Mouse (Mus musculus) gastrocnemius, adult 18-20 months (tissue): ENCODE measurements around the gene Igdcc4. TPM values are rescaled to one million over a fixed set of nuclear protein-coding genes. Genes with fewer than 3 reads are reported as not detected.

Experiments used
- DNase-seq: peaks from one replicate; pipeline ENCODE4 v3.0.0; 2021; ENCODE audit warnings: low spot score
- total RNA-seq, 2 experiments: library from RNA; stranded (reverse); gene quantifications; 2 replicates each; pipeline ENCODE4 v1.2.3; 2021

Igdcc4 gene
- total RNA-seq, 2 experiments from 2014 or later = 28.7 to 29.4 TPM

- no peak for DNase-seq
Measured at GRCm38 (mm10) chr9:65154692-65155455, 53.6 kb downstream of the Igdcc4 start.

DNA sequence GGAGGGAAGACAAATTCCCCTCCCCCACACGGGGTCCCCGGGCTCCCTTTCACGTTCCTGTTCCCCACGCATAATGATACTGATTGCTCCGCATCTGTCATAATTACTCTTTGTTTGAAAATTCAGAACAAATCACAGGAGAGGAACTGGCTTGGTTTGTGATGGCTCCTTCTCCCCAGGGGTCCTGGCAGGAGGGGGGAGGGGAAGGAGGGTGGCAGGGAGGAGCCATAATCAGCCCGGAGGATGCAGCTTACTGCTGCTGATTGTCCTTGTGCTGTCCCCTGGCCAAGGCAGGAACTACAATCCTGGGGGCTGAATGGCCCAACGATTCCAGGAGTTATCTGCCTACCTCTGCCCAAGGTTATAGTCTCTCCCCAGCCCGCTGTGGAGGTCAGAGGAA is 55.3 kb downstream of the Igdcc4 start:
- DNase-seq = no peak

DNA sequence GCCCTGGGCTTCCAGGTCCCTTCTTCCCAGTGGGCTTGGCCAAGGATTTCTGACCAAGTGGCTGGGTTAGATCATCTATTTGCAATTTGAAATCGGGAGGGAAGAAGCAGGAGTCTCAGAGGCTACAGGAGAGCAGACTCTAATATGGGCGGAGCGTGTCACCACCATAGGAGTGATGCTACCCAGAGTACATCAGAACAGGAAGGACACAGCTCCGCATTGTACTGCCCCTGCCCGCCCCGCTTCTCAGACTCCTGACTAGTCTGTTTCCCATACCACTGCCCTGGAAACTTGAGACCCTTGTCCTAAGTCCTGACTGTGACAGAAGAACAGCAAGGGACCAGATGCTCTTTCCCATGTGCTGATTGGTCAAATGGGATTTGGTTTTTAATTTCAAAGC is 56.3 kb downstream of the Igdcc4 start:
- DNase-seq = no peak

DNA sequence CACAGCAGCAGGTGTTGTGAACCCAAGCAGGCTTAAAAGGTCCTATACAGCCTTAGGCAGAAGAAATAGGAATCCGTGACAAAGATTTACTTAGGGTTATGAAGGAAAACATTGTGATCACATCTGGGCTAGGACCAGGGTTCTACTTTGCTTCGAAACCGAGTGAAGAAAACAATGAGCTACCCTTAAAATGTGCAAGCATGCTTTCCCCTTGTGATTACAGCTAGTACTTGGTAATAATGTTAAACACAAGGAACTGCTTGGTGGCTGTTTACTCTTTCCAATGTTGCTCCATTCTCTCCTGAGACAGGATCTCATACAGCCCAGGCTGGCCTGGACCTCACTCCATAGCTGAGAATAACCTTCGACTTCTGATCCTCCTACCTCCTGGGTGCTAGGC is 59.9 kb downstream of the Igdcc4 start:
- no peak for DNase-seq

DNA sequence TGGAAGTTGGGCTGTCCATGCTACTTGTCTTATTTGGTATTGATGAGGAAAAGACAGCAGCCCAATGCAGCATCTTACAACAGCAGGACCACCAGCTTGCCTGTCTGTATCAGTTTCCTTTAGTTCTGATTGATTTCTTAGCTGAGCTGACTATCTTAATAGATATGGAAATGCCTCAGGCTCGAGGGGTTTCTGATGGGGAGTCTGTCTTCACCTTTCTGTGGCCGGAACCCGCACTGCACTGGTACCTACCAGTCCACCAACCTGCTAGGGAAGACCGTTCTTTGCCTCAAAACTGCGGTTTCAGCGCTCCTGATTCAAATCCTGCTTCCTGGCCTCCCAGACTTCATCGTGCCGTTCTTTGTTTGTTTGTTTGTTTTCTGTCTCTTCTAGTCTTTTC is 60.6 kb downstream of the Igdcc4 start:
- DNase-seq = no peak

DNA sequence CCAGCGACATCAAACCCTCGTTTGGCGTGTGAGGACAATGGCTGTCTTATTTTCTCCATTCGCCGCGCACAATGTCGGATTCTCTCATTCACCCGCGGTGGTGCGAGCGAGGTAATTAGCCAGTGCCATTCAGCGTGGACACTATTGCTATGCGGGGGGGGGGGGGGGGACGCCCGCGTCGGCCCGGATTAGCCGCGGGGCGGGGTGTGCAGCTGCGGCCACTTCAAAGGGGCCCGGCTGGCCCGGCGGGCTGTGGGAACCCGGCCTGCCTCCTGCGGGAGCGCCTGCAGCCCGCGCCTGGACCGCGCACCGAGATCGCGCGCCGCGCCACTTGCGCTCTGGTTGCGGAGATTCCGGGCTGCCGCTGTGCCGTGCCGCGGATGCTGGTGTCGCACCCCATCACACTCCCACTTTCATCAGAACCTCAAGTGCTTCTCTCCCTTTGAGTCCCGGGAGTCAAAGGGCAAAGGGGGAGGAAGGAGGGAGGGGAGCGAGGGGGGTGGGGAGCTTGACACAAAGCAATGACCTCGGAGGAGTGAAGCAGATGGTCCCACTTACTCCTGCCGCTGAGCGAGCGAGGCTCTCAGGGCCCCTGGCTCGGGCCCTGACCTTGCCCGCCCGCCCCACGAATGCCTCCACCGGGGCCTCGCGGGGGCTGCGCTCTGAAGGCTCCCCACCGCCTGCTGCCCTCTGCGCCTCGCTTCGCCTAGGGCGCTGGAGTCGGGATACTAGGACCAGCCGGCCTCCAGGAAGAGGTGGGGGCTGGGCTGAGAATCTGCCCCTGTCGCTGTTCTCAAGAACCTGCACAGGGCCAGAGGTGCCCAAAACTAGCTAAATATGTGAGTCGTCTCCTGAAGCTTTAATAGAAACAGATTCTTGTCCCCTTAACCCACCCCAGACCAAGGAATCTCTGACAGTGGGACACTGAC is 61.7 kb downstream of the Igdcc4 start:
- DNase-seq = no peak

DNA sequence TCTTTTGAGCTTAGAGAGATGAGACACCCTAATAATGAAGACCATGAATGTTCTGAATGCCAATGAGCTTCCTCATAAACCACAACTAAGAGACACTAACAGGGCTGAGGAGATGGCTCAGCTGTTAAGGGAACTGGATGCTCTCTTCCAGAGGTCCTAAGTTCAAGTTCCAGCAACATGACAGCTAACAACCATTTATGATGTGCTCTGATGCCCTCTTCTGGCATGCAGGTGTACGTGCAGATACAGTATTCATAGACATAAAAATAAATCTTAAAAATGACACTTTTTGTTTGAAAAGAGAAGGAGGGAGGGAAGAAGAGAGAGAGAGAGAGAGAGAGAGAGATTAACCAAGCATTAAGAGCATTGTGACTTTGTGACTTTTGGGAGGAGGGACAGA is 63.6 kb downstream of the Igdcc4 start:
- DNase-seq = no peak

- DNase-seq = no peak
Measured at GRCm38 (mm10) chr9:65166386-65166785, 65.1 kb downstream of the Igdcc4 start.

DNA sequence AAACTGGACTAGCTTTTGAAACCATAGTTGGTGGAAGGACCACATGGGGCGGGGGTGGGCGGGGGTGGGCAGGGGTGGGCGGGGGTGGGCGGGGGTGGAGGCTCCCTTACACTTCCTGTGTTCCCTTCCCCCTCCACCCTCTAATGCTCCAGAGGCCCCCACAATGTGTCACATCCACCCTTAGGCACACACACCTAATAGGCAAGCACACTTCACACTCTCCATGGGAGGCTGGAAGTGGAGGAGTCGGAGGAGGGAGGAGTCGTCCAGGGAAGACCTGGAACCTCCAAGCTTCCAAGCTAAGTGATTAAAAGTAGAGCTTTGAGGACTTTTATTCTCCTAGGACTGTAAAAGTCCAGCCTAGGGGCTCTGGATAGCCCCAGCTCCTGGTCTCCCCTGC is 67.2 kb downstream of the Igdcc4 start:
- no peak for DNase-seq

DNA sequence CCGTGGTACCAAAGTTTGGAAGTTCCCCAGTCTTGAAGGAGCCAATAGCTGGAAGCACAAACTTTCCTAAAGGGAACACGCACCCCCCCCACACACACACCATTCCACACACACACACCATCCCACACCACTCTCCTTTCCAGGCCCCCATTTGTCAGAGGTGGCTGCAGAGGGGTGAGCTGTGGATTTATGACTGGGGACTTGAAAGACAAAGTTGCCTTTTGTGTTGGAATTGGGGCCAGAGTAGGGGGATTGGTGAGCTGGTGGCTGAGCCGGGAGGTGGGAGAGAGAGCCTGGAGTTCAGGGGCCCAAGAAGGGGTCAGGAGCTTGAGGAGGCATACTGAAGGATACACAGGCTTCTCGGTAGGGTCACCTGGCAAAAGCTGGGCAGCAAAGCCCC is 67.7 kb downstream of the Igdcc4 start:
- no peak for DNase-seq

DNA sequence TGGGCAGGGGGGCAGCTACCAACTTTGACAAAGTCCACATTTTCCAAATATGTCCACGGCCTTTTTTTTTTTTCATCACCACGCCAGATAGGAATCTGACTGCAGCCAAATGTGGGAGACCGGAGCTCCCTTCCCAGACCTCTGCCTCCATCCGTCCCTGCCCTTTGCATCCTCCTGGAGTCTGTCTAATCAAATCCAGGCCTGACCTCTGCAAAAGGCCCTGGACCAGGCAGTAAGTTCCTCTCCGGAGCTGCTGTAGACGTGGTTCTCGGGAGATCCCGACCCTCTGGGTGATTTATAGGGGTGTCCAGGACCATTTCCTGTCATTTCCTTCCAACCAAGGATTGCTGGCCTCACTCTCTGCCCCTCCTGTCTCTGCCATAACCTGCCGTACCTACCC is 71.4 kb downstream of the Igdcc4 start:
- no peak for DNase-seq

DNA sequence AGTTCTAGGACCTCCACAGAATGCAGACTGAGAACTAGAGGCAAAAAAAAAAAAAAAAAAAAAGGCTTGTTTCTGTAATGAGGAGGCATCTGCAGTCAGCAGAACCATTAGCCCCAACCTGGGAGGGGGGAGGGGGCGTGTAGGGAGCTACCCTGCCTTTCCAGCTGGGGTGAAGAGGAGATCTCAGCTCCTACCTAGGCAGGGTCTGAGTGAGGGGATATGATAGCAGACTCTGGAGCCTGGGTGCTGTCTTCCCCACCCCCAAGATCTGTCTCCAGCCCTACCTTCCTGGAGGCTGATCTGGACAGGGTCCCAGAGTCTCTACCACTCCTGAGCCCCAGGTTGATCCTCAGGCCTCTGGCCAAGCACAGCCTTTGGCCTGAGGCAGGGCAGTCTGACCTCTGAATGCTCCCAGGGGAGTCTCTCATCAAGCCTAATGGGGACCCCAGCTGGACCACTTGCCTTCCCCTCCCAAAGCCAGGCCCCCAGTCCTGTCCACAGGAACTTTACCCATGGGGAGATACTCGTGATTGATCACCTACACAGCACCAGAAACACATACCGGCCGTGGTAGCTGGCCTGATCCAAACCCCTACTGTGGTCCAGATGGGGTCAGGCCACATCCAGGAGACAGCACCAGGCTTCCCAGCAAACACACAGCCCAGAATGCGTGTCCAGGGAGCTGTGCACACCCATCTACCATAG is 74.1 kb downstream of the Igdcc4 start:
- no peak for DNase-seq

- no peak for DNase-seq
Measured at GRCm38 (mm10) chr9:65175939-65176871, 74.9 kb downstream of the Igdcc4 start.

DNA sequence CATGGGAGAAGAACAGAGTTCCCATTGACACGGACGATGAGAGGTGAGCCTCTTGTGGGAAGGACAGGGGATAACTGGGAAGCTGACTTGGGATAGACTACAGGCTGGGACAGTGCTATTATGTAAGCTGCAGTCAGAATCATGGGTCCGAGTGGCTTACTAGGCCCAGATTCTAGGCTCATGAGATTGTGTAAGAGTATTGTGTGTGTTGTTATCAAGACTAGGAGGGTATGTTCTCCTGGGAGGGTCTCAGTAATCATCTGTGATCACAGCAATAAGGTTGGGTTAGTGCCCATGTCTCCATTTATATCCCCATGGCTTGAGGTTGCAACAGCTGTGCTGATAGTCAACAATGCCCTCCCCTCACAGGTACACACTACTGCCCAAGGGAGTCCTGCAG is 76.2 kb downstream of the Igdcc4 start:
- DNase-seq = no peak

- no peak for DNase-seq
Measured at GRCm38 (mm10) chr9:65177912-65178311, 76.6 kb downstream of the Igdcc4 start.

DNA sequence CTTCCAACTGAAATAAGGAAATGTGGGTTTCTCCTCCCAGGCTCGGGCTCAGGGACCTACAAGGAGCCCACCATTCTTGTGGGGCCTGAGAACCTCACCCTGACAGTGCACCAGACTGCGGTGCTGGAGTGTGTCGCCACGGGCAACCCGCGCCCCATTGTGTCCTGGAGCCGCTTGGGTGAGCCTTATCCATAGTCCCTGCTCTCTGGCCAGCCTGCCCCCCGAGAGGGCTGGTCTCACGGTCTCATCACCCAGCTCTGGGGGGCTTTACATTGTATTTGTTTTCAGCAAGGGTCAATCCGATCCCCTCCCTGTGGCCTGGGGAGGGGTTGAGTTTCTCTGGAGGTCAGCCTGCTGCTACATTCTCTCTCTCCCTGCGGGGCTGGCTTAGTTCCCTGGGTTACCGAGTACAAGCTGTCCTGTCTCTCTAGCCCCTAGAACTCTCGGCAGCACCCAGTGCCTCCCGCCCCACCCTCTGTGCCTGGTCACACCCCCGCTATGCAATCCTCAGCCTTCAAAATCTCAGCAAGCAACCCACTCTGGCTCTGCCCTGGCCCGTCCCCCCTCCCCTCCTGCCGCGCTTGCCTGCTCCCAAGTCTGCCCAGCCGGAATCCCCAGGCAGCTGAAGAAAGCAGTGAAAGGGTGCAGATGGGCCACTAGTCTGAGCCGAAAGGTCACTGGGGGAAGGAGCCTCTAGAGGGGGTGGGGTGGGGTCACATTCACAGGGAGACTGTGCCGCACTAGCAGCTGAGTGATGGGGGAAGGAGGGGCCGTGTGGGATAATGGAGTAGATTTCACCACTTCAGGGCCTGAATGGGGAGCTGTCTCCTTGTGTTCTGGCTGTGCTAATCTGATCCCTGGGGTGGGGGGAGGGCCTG is 77.3 kb downstream of the Igdcc4 start:
- DNase-seq = peak; percentile 61

GRCm38 (mm10) chr9:65179817-65180624 is 78.7 kb downstream of the Igdcc4 start:
- no peak for DNase-seq
